Mouse (Mus musculus) telencephalon, adult 2 months (tissue): ENCODE measurements around the gene Cerk.

Source experiments
- DNase-seq: peaks from one replicate; pipeline ENCODE4 v3.0.0-alpha.2; 2011; ENCODE audit warnings: low read depth, low spot score

Gene Cerk

DNA sequence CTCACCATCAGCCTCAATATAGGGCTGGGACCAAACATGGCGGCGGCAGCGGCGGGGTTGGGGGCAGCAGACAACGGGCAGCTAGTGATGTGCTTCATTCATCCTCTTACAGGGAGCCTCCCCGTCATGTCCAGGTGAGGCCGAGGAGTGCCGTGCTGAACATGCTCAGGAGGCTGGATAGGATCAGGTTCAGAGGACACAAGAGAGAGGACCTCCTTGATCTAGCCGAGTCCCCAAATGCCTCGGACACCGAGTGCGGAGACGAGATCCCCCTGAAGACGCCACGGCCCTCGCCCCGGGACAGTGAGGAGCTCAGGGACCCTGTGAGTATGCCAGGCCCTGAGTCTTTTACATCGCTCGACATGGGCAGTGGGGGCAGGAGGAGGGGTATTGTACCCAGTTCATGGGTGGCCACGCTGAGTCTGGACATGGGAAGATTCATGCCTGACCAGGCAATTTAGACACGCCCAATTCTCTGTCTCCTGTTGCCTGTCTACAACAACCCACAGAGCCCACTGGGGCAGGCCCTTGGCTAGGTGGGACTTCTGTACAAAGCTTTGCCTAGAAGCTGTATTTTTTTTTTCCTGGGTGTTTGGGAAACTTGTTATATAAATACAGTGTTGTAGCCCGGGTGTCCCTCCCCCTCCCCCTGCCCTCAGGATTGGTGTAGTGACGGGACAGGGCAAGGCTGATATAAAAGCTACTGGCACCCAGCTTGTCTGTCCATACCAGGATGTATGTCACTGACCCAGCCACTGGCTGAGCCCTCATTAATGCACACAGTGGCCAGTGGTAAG lies 94.5 kb downstream of the Cerk start:
- no peak for DNase-seq

DNA sequence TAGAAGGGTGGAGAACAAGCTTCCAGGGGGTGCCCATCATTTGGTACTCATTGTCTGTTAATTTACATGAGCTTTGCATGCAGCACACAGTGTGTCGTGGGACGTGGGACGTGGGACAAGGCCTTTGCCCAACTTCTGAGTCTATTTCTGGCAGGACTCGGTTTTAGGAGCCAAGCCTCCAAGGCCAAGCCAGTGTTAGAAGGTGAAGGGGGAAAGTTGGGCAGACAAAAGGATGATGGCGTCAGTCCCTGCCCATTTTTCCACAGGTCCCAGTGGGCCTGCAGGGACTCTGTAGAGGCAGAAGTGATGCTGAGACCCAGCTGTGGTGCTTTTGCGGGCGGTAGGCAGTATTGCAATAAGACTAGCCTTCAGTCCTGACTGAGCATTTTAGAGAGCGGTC lies 95.4 kb downstream of the Cerk start:
- no peak for DNase-seq

DNA sequence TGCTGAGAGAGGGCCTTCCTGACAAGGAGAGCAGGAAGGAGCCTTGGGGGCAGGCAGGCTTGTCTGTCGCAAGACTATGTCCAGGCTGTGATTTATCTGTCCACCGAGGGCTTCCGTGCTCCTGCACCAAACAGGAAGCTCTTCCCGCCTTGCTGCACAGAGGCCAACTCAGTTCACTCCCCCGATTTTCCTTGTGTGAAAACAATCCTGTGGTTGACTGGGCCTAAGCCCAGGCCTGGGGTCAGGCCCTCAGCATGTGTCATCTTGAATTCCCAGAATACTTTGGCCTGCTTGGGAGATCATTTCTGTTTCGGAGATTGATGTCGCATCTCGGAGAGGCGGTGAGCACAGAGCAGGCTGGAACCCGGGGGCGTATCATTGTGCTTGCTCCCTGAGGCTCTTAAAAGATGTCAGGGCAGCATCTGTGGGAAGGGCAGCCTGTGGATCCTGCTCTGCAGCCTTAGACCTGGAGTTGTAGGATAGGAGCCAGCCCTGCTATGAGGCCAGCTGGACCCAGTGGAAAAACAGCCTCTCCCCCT lies 95.9 kb downstream of the Cerk start:
- no peak for DNase-seq
